Mouse (Mus musculus) cortical plate, adult 2 months (tissue): ENCODE results near the gene Utp6. TPM values are rescaled to one million over a fixed set of nuclear protein-coding genes. Genes with fewer than 3 reads are reported as not detected.
"Not testable (repeated sequence)": the region's sequence is repeated elsewhere in the genome, so short reads cannot be mapped to it uniquely, and the experiment has no call there.

Experiments used
- H3K27ac ChIP-seq: fragments of 200-500 bp; 2 replicates; pipeline ENCODE4 v1.5.1; 2012; ENCODE audit warnings: low read length, control low read depth, inconsistent platforms; ENCODE audit not compliant: insufficient read depth
- H3K4me1 ChIP-seq: fragments of 200-500 bp; 2 replicates; pipeline ENCODE4 v1.6.1; 2011; ENCODE audit warnings: low read length; ENCODE audit not compliant: control insufficient read depth, insufficient read depth
- H3K4me3 ChIP-seq: fragments of 200-500 bp; 2 replicates; pipeline ENCODE4 v1.5.1; 2011; ENCODE audit warnings: mild to moderate bottlenecking, low read length, control low read depth; ENCODE audit not compliant: insufficient read depth
- CTCF ChIP-seq: fragments of 200-500 bp; IDR thresholded peaks from 2 replicates; pipeline ENCODE4 v1.5.1; 2011; ENCODE audit warnings: mild to moderate bottlenecking, control low read depth, low read length; ENCODE audit not compliant: insufficient read depth; ENCODE audit errors: extremely low read depth
- POLR2A ChIP-seq: fragments of 200-500 bp; IDR thresholded peaks from 2 replicates; pipeline ENCODE4 v1.6.1; 2011; ENCODE audit warnings: mild to moderate bottlenecking, low read length, control low read depth; ENCODE audit not compliant: insufficient read depth; ENCODE audit errors: extremely low read depth
- polyA plus RNA-seq: library from polyadenylated mRNA; depleted of rRNA; stranded (reverse); fragments of >200 nt; gene quantifications from 2 replicates; pipeline ENCODE4 v1.2.3, GENCODE M21; 2012

Gene Utp6
- polyA plus RNA-seq, 1 experiment = 19.4 TPM

DNA sequence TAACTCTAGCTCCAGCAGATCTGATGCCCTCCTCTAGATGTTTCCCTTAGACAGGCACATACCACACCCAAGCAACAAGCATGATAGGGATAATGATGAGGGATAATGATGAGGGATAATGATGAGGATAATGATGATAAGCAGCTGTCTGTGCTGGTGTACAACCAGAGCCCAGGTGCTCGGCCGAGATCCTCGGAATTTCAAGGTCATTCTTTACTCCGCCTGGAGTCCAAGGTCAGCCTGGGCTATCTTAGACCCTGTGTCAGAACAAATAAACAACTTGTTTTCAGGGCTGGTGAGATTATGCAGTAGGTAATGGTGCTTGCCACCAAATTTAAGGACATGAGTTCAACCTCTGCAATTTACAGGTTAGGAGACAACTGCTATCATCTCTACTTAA lies 24.7 kb upstream of the Utp6 start:
- Histone ChIP-seq H3K27ac (no peak overlapping the region), H3K4me3 (no peak overlapping the region), H3K4me1 (no peaks in the 10 kb centered on the region)
- TF ChIP-seq POLR2A (no peak), CTCF (no peak)

DNA sequence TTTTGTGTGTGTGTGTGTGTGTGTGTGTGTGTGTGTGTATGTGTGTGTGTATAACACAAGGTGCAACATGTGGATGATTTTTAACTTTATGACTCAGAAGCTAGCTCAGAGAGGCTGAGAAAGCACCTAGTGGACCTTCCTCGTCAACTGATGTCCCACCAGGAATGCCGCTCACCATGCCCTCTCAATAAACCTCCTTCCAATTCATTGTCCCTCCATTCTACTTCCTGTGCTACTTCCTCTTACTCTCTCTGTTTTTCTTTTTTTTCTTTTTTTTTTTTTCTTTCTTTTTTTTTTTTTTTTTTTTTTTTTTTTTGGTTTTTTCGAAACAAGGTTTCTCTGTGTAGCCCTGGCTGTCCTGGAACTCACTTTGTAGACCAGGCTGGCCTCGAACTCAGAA lies 15.6 kb upstream of the Utp6 start:
- H3K27ac ChIP-seq, H3K4me1 ChIP-seq, H3K4me3 ChIP-seq: not testable (repeated sequence)

DNA sequence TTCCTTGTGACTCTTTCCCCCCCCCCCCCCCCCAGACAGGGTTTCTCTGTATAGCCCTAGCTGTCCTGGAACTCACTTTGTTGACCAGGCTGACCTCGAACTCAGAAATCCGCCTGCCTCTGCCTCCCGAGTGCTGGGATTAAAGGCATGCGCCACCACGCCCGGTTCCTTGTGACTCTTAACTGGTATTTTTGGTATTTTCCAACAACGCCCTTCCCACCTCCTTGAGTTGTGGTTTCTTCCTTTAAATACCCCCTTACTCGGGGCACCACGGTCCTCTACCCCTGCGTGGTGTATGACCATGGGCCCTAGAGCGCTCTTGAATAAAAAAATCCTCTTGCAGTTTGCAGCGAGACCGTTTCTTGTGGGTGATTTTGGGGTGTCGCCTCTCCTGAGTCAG lies 14.9 kb upstream of the Utp6 start:
- not testable (repeated sequence) for H3K4me1 ChIP-seq, H3K4me3 ChIP-seq, H3K27ac ChIP-seq

DNA sequence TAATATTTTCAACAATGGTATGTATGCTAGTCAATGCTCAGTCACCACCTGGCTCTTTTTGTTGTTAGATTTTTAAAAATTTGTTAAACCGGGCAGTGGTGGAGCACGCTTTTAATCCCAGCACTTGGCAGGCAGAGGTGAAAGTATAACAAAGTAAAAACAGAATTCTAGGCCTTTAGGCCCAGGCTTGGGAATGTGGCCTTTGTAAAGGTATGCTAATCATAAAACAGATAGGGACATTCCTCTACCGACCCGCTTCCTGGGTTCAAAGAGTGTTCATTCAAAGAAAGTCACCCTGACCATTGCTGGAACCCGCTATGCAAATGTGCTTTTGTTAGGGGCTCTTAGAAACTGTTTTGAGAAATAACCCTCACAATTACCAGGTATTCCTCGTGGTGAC lies 14.5 kb upstream of the Utp6 start:
- not testable (repeated sequence) for H3K27ac ChIP-seq, H3K4me1 ChIP-seq, H3K4me3 ChIP-seq

DNA sequence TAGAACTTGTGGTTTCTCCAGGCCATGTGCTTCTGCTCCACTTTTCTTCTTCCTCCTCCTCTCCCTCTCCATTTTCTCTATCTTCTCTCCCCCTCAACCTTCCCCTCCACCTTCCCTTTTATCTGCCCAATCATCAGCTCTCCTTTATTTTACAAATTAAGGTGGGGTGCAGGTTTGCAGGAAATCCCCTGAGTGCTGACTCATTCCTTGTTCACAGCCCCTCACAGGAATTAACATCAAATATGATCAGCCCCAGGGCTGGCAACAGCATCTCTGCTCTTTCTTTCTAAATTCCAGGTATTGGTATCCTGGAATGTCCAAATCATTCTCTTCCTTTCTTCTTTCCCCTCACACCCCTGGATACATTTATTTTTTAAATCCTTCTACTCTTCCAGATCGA lies 14.0 kb upstream of the Utp6 start:
- Histone ChIP-seq H3K4me1 (no peaks in the 10 kb centered on the region), H3K27ac (no peak overlapping the region), H3K4me3 (no peak overlapping the region)
- no peak for TF ChIP-seq CTCF
- no peak for TF ChIP-seq POLR2A

DNA sequence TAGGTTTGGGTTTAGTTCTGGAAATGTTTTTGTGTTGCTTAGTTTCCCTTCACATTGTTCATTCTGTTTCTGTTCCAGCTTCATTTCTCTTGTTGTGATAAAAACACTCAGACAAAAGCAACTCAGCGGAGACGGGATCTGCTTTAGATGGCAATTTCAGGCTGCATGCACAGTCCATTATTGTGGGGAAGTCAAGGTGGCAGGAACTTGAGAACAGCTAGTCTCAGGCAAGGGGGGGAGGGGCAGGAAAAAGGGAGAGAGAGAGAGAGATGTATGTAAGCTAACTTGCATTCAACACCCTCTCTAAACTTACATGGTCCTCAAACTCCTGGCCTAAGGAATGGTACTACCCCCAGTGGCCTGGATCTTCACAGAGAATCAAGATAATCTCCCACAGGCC lies 13.2 kb upstream of the Utp6 start:
- Histone ChIP-seq H3K27ac (no peak overlapping the region), H3K4me1 (no peaks in the 10 kb centered on the region), H3K4me3 (no peak overlapping the region)
- TF ChIP-seq POLR2A = no peak

DNA sequence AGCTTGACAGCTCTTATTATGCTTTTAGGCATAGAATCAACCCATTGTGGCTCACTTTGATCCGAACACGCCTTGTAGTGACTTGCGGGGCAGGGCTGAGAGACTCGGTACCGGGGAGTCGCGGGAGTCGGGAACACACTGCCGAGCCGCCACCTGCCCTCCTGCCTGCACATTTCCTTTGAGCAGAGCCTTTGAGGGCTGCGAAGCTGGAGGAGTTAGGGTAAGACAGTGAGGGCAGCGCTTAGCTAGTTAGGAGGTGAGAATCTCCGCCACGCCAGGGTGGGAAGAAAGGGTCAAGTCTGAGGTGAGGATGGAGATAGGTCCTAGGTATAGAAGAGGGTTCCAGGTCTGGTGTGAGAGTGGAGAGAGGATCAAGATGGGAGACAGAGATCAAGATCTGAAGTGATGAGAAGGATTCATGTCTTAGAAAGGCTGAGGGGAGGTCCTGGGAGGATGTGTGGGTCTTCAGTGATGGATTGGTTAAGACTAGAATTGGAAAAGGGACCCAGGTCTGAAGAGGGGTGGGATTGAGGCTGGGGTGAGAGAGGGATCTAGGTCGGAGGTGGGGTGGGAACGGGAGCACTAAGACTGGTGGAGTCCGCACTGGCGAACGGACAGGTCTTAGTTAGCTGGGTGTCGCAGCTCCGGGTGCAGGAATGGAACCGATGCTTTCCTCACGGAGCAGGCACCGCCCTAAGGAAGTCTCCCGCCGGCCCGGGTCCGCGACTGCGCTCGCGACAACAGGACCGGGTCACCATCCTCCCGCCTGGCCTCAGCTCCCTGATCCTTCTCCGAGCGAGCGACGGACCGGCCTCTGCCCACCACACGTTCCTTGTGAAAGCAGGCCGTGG lies 11.7 kb upstream of the Utp6 start:
- H3K4me1 ChIP-seq = no peaks in the 10 kb centered on the region
- TF ChIP-seq POLR2A (no peak), CTCF (no peak)
- peak overlapping the region; percentile 48 for H3K4me3 ChIP-seq
- no peak overlapping the region for H3K27ac ChIP-seq

DNA sequence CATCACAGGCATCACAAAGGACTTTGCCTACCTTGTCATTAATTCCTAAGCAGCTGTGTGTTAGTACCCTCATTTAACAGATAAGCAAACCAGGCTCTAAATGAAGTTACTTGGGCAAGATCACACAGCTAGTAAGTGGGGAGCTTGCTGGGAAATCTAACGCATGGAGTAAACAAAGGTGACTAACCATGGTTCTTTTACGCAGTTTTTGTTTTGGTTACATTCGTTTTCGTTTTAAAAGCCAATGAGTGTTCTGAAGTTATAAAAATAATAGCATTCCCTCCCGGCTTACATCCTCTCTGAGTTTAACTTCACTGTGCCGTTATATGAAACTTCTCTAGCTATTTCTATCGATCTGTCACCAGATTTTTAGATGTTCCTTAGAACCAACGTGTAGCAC lies 10.9 kb upstream of the Utp6 start:
- no peak for TF ChIP-seq POLR2A
- no peak for TF ChIP-seq CTCF
- Histone ChIP-seq H3K4me3 (peak overlapping the region; percentile 48; the same call in 1 of the 2 replicates), H3K27ac (no peak overlapping the region), H3K4me1 (no peaks in the 10 kb centered on the region)

DNA sequence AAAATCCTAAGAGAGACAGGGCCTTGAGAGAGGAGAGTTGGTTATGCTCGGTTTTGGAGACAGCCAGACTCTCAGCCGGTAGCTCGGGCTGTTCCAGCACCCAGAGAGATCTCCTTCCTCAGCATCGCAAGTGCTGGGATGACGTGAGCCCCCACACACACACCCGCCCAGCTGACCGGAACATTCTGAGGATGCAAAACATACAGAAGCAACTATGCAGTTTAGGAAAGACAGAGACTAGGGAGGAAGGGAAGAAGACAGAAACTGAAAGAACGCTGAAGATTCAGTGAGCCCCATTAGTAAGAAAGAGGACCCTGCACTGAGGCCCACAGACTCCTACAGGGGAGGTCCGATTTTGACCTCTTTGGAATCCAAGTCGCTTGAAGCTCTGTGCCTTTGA lies 5.6 kb upstream of the Utp6 start:
- TF ChIP-seq CTCF (no peak), POLR2A (no peak)
- Histone ChIP-seq H3K4me3 (no peak overlapping the region), H3K27ac (no peak overlapping the region), H3K4me1 (no peaks in the 10 kb centered on the region)

DNA sequence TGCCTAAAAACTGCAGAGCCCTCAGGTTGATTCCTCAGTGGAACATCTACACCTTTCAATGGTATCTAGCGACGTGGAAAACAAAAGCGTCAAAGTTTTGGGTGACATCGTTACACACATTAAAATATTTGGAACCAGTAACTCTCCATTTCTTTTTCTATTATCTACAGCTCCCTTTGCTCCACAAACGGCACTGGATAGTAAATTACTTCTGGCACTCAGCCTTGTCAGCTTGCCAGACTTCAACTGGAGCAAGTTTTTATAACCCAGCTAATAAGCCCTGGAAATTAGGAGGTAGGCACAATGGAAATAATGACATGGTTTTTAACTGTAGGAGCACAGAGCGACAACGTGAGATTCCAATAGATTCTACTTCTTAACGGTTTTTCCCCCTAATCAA lies 3.7 kb upstream of the Utp6 start:
- H3K4me3 ChIP-seq = no peak overlapping the region

DNA sequence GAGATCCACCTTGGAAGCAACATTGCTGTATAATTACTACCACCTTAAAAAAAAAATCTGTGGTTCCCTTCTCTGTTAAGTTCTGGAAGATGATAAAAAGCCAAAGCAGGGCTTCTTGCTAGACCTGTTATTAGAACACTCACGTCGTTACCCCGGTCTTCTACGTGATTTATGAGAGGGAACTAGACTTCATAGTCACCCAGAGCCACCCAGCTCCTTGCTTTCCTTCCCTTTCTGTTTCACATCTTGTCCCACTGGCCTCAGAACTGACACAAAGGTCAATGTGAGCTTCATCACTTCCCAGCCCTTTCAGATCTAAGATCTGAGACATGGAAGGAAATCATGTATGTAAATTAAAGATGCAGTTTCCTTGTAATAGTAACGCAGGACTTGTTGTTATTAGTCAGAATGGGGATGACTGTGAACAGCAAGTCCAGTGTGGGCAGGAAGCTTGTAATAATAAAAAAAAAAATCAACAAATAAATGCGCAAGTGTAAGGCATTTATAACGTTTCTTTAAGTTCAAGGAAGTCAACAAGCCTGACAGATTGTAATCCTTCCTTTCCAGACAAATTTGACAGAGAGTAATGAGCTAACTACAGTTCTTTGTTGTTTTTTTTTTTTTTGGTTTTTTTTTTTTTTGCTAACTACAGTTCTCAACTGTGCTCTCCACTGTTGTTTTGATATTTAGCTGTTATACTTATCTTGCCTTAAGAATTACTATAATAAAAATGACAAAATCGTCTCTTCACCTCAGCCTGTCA lies 1.2 kb upstream of the Utp6 start:
- no peak overlapping the region; the same call in 1 of the 2 replicates for H3K4me3 ChIP-seq
- no peak overlapping the region for H3K27ac ChIP-seq

More for the DNA sequence above, 3.7 kb upstream of the Utp6 start:
- H3K27ac ChIP-seq = no peak overlapping the region
- TF ChIP-seq CTCF (no peak), POLR2A (no peak)
- H3K4me1 ChIP-seq = peaks cover 2% of the 10 kb centered on the region

More for the DNA sequence above, 1.2 kb upstream of the Utp6 start:
- TF ChIP-seq CTCF = no peak
- TF ChIP-seq POLR2A = no peak
- H3K4me1 ChIP-seq = peaks cover 2% of the 10 kb centered on the region
